Mouse (Mus musculus): ENCODE data around the gene Inpp4a.

DNA sequence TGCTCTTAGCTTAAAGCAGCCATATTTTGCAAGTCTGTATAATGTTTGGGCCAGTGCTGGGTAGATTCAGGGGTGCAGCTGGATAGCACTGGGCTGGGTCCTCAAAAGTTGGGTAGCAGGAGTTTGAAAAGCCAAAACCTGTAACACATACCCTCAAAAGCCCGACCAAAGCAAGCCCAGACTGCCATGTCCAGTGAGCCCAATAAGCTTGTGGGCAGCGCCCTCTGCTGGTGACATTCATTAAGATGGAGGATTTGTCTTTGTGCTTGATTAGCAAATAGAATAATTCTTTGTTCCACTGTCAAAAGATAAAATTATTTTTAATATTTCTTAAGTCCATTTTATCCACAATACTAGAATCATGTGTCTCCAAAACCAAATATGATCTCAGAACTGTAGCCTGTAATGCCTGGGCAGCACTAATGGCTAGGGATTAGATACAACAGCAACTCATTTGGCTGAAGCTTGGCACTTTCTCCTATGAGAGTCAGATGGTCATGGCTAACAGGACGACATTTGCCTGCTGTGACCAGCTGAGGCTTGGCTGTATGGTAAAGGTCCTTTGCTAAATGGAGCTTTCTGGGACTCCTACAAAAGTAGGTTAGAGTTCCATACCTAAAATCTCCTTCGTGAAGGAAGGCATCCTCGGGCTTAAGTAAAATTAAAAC lies 48.9 kb upstream of the Inpp4a start:
- TF ChIP-seq CTCF (conservative IDR thresholded peaks at IDR 0.05; ENCODE audit: low read length), result peak; percentile 63
- TF ChIP-seq POU5F1 (IDR thresholded peaks at IDR 0.05; ENCODE audit: borderline replicate concordance, low read length), result no peak
